Mouse (Mus musculus) spleen, adult 2 months (tissue): ENCODE data around the gene Otop3.

Experiments
- CTCF ChIP-seq: fragments of 200-500 bp; IDR thresholded peaks from 2 replicates; pipeline ENCODE4 v1.5.1; 2011; ENCODE audit warnings: mild to moderate bottlenecking, inconsistent platforms; ENCODE audit not compliant: insufficient read depth, insufficient read length, insufficient replicate concordance; ENCODE audit errors: extremely low read depth
- POLR2A ChIP-seq: fragments of 200-500 bp; IDR thresholded peaks from 2 replicates; pipeline ENCODE4 v1.6.1; 2011; ENCODE audit warnings: low read depth, low read length, inconsistent platforms

- TF ChIP-seq CTCF: no peak
- TF ChIP-seq POLR2A: no peak
Measured at GRCm38 (mm10) chr11:115393721-115394325, 59.3 kb downstream of the Otop3 start.
